Mouse (Mus musculus) forebrain, embryonic 14.5 days (tissue): ENCODE measurements around the gene T2. TPM values are rescaled to one million over a fixed set of nuclear protein-coding genes. Genes with fewer than 3 reads are reported as not detected.
"Not testable (repeated sequence)": the region's sequence is repeated elsewhere in the genome, so short reads cannot be mapped to it uniquely, and the experiment has no call there.

Experiments used
- ATAC-seq: fragments of 200-750 bp; cut with Nextera tagmentation; 2 replicates; pipeline ENCODE4 v1.8.0; 2017; ENCODE audit warnings: mild to moderate bottlenecking, moderate library complexity
- DNase-seq: peaks from one replicate; pipeline ENCODE4 v3.0.0-alpha.2; 2015; ENCODE audit warnings: low spot score
- H3K27ac ChIP-seq: fragments of 300-500 bp; sonication (generic); 2 replicates; pipeline ENCODE4 v1.5.1; 2014; ENCODE audit warnings: low read depth, mild to moderate bottlenecking, control low read depth, low read length, moderate library complexity
- H3K27me3 ChIP-seq: fragments of 300-500 bp; sonication (generic); replicated peaks from 2 replicates; pipeline ENCODE4 v1.6.1; 2014; ENCODE audit warnings: low read length, control low read depth, mixed read lengths; ENCODE audit not compliant: control insufficient read depth, insufficient read depth
- H3K36me3 ChIP-seq: fragments of 300-500 bp; sonication (generic); 2 replicates; pipeline ENCODE4 v1.6.1; 2014; ENCODE audit warnings: low read length, control low read depth; ENCODE audit not compliant: control insufficient read depth, insufficient read depth
- H3K4me1 ChIP-seq: fragments of 300-500 bp; sonication (generic); 2 replicates; pipeline ENCODE4 v1.6.1; 2014; ENCODE audit warnings: antibody characterized with exemption, low read length, control low read depth; ENCODE audit not compliant: control insufficient read depth, insufficient read depth
- H3K4me2 ChIP-seq: fragments of 300-500 bp; sonication (generic); 2 replicates; pipeline ENCODE4 v1.6.1; 2014; ENCODE audit warnings: mild to moderate bottlenecking, control low read depth, low read length
- H3K4me3 ChIP-seq: fragments of 300-500 bp; sonication (generic); 2 replicates; pipeline ENCODE4 v1.5.1; 2014; ENCODE audit warnings: low read depth, low read length, control low read depth
- H3K9ac ChIP-seq: fragments of 300-500 bp; sonication (generic); 2 replicates; pipeline ENCODE4 v1.6.1; 2014; ENCODE audit warnings: mild to moderate bottlenecking, low read length, control low read depth, moderate library complexity
- H3K9me3 ChIP-seq: fragments of 300-500 bp; sonication (generic); replicated peaks from 2 replicates; pipeline ENCODE4 v1.6.1; 2016; ENCODE audit warnings: low read length, control low read depth, mixed read lengths; ENCODE audit not compliant: control insufficient read depth
- WGBS: fragments of 180-500 bp; shearing (Covaris S2); extraction: QIAGEN DNeasy Blood & Tissue Kit; methylation state at CpG from one replicate; pipeline ENCODE4 v1.1.7; 2014; 5-methylcytosine and 5-hydroxymethylcytosine counted together
- polyA plus RNA-seq: library from polyadenylated mRNA; unstranded; fragments of >200 nt; fragmentation: Nextera tagmentation; extraction: Ambion mirVana; gene quantifications from 2 replicates; pipeline ENCODE4 v1.2.1, GENCODE M21; 2014

Gene T2
- 0.35 and 0.51 TPM in 2 replicates for polyA plus RNA-seq

DNA sequence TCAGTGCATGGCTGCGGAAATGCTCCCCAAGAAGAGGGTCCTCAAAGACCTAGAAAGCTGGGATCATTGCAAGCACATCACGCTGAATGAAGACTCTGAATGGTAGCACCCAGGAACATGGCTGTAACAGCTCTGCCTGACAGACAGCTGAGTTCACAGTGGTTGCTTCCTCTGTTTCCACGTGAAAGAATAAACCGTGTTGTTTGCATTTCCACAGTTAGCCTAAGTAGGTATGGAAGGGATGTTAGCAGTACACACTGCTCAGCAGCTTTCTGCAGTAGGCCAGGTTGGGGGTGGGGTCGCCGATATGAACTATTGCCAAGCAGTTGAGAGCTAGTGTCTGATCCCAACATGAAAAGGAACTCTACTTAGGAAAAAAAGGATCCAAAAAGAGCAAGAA, at the start of gene T2:
TSS of gene T2 (plus strand) at position 301 of the 400 bp plus-strand sequence.
- ATAC-seq (no peak), DNase-seq (no peak)
- no peaks in the 10 kb centered on the region for H3K36me3 ChIP-seq
- H3K27me3 ChIP-seq: no peaks in the 10 kb centered on the region
- no peak within 1 kb of the TSS for H3K27ac ChIP-seq
- WGBS: 90% methylated on average over 6 of the region's 6 CpGs
- H3K4me2 ChIP-seq: no peak within 1 kb of the TSS
- no peak within 1 kb of the TSS for H3K9ac ChIP-seq
- no peaks in the 10 kb centered on the region for H3K9me3 ChIP-seq
- H3K4me1 ChIP-seq: no peaks in the 10 kb centered on the region
- H3K4me3 ChIP-seq: no peak within 1 kb of the TSS

DNA sequence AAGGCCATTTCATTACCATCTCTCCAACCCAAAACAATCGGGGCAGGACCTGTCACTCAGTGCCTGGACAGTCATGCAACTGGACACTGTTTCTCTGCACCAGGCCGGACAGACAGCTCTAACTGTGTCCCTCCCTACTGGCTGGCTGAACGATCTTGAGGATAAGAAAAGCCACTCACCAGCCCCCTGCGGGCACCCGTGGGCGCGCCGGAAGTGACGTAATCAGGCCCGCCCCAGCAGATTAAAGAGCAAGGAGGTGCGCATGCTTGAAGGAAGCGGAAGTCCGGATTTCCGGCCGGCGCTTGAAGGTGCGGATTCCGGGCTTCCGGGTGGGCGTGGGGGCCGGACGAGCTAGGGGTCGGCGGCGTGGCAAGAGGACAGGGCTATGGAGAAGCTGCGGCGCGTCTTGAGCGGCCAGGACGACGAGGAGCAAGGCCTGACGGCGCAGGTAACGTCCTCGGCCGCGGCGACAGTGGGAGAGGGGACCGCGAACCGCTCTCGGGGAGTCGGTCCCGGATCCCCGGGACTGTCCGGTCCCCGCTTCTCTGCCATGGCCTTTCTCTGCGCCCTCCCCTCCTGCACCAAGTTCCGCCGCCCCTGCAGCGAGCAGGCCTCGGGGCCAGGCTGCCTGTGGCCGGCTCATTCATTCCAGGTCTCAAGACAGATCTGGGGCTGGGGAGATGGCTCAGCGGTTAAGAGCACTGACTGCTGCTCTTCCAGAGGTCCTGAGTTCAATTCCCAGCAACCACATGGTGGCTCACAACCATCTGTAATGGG, 44.8 kb upstream of the T2 start, which contains the start of gene Sft2d1:
TSS of gene Sft2d1 (plus strand) at position 265 of the 777 bp plus-strand sequence.
- 0% methylated on average over 49 of the region's 54 CpGs for WGBS
- ATAC-seq: peak; percentile 97

DNA sequence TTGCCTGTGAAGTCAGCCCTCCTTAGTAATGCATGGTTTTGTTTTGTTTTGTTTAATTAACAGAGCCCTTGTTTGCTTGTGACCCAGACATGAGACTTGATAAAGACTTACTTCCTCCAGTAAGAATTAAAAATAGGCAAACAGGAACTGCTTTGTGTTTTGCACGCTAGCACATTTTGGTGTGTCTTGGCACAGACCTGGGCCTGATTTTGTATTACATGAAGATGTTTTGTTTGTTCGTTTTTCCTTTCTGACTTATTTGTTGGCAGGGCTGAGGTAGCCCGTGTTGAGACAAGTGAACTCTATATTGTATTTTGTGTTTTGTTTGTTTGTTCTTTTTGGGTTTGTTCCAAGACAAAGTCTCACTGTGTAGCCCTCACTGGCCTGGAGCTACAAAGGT, 44.0 kb upstream of the T2 start:
- Histone ChIP-seq H3K27ac (no peak overlapping the region), H3K4me2 (peak overlapping the region; percentile 71), H3K9ac (peak overlapping the region; percentile 79), H3K4me3 (peak overlapping the region; percentile 83), H3K4me1 (peaks cover 10% of the 10 kb centered on the region), H3K9me3 (no peaks in the 10 kb centered on the region), H3K36me3 (no peaks in the 10 kb centered on the region), H3K27me3 (no peaks in the 10 kb centered on the region)
- ATAC-seq (no peak), DNase-seq (no peak)
- 61% methylated on average over 3 of the region's 3 CpGs for WGBS

More for the DNA sequence above, 44.8 kb upstream of the T2 start, which contains the start of gene Sft2d1:
- H3K27me3 ChIP-seq: no peaks in the 10 kb centered on the region
- DNase-seq: peak; percentile 98
- peak within 1 kb of the TSS; percentile 83 for H3K4me3 ChIP-seq
- peak within 1 kb of the TSS; percentile 71 for H3K4me2 ChIP-seq
- H3K9ac ChIP-seq: peak within 1 kb of the TSS; percentile 79
- H3K9me3 ChIP-seq: no peaks in the 10 kb centered on the region
- peak within 1 kb of the TSS; percentile 70; the same call in 1 of the 2 replicates for H3K27ac ChIP-seq
- peaks cover 10% of the 10 kb centered on the region for H3K4me1 ChIP-seq
- no peaks in the 10 kb centered on the region for H3K36me3 ChIP-seq

DNA sequence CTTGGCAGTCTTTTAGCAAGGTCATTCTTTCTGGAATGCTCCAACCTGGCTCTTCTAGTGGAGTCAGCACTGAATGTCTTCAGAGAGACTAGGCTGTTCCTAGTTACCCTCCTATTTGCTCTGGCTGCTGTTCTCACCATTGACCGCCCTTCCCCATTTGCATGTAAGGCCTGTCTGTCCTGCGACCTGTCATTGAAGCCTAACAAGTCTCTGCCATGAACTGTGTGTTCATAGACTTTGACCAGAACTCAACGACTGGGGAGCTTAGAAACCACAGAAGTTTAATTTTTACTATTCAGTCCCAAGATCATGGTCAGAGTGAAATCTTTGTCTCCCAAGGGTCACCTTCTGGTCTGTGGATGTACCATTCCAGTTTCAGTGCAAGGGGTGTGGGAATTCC, 41.8 kb upstream of the T2 start:
- WGBS: 90% methylated on average over 3 of the region's 3 CpGs
- H3K9me3 ChIP-seq: no peaks in the 10 kb centered on the region
- no peak overlapping the region for H3K9ac ChIP-seq
- no peak overlapping the region for H3K27ac ChIP-seq
- H3K27me3 ChIP-seq: no peaks in the 10 kb centered on the region
- no peak overlapping the region for H3K4me2 ChIP-seq
- H3K36me3 ChIP-seq: no peaks in the 10 kb centered on the region
- ATAC-seq (no peak), DNase-seq (no peak)
- H3K4me1 ChIP-seq: peaks cover 10% of the 10 kb centered on the region
- H3K4me3 ChIP-seq: no peak overlapping the region

DNA sequence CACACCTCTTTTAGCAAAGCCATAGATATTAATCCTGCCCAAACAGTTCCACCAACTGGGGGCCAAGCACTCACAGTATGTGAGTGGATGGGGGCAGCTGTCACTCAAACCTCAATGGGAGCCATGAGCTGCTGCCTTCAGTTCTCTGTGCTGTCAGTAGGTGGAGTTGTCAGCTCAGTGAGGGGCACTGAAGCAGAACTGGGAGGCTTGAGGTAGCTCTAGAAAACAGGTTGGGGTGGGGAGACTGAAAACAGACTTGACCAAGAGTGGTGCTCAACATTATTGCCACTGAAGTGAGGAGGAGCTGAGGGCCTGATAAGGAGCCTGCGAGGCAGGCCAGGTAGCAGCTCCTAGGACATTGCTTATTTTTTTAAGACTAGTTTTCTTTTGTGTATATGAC, 39.5 kb upstream of the T2 start:
- WGBS: 88% methylated on average over 1 of the region's 1 CpGs
- ATAC-seq: 0 out of 2 replicates have a peak, but pooled peaks have one; percentile 26
- Histone ChIP-seq H3K4me2 (no peak overlapping the region), H3K27me3 (no peaks in the 10 kb centered on the region), H3K9ac (no peak overlapping the region), H3K4me1 (peaks cover 10% of the 10 kb centered on the region), H3K4me3 (no peak overlapping the region), H3K9me3 (no peaks in the 10 kb centered on the region), H3K36me3 (peaks cover 4% of the 10 kb centered on the region; the same call in 1 of the 2 replicates), H3K27ac (no peak overlapping the region)
- peak; percentile 28 for DNase-seq

DNA sequence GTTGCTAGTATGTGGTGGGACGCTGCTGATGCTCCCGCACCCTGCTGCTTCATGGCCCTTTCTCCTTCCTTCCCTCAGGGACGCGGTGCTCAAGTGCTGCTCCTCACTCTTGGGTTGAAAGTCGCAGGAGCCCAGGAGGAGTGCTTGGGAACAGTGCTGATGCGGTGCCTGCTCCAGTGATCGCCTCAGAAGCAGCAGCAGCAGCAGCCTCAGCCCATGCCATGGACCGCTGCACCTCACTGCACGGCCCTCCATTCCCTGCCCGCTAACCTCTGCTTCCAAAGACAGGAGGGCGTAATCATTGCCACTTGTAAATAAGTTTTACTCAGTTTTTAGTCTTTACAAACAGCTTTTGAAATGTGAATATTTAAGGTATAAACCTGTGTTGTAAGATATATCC, 28.9 kb upstream of the T2 start:
- peaks cover 23% of the 10 kb centered on the region for H3K36me3 ChIP-seq

DNA sequence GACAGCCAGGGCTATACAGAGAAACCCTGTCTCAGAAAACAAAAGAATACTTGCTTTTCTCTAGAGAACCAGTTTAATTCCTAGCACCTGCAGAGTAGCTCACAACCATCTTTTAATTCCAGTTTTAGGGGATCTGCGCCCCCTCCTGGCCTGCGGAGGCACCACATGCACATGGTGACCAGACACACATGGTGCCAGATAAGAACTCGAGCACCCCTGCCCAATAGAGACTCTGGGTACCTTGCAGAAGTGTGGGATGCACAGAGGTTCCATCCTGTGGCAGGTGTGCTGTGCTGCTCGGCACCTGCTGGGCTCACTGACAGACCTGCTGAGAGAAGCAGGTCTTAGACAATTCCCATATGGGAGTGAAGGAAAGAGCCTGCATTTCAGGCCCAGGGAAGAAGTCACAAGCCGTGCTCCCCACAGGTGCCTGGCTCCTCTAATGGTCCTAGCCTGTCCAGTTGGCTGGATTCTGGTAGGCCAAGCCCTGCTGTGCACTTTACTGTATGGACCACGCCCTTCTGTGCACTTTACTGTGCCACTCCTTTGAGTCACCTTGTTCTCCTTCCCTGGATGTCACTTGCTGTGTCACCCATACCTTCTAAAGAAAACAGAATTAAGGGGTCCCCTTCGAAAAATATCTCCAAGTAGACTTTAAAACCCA, 27.1 kb upstream of the T2 start:
- H3K4me2 ChIP-seq: no peak overlapping the region
- 72% methylated on average over 7 of the region's 7 CpGs for WGBS
- no peak for DNase-seq
- H3K27me3 ChIP-seq: no peaks in the 10 kb centered on the region
- peaks cover 14% of the 10 kb centered on the region for H3K36me3 ChIP-seq
- no peak overlapping the region for H3K4me3 ChIP-seq
- no peaks in the 10 kb centered on the region for H3K4me1 ChIP-seq
- ATAC-seq: 0 out of 2 replicates have a peak, but pooled peaks have one; percentile 29
- no peaks in the 10 kb centered on the region for H3K9me3 ChIP-seq
- H3K27ac ChIP-seq: no peak overlapping the region
- H3K9ac ChIP-seq: no peak overlapping the region

More for the DNA sequence above, 28.9 kb upstream of the T2 start:
- not testable (repeated sequence) for H3K4me2 ChIP-seq, DNase-seq, H3K4me3 ChIP-seq, H3K4me1 ChIP-seq, H3K9me3 ChIP-seq, H3K27me3 ChIP-seq, H3K9ac ChIP-seq, ATAC-seq, H3K27ac ChIP-seq
- WGBS: 81% methylated on average over 9 of the region's 11 CpGs

DNA sequence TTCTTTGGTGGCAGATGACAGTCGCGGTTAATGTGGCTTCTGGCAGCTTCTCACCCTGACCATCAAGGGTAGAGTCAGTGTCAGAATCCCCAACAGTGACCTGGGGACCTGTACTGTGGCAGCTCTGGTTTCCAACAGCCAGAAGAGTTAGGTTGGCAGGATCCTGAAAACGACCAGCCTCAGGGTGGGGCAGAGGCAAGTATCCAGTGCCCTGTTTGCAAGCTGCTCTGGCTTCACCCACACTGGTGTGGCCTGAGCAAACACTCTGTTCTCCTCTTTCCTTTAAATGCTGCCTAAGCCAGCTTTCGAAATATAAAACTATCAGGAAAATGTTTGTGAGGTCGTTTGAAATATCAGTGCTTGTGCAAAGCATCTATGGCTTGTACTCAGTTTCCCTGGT, 25.2 kb upstream of the T2 start:
- Histone ChIP-seq H3K4me2 (no peak overlapping the region), H3K9me3 (no peaks in the 10 kb centered on the region), H3K4me1 (no peaks in the 10 kb centered on the region), H3K4me3 (no peak overlapping the region), H3K27me3 (no peaks in the 10 kb centered on the region), H3K27ac (no peak overlapping the region), H3K9ac (no peak overlapping the region), H3K36me3 (peaks cover 8% of the 10 kb centered on the region; the same call in 1 of the 2 replicates)
- DNase-seq (no peak), ATAC-seq (no peak)
- 74% methylated on average over 5 of the region's 5 CpGs for WGBS

DNA sequence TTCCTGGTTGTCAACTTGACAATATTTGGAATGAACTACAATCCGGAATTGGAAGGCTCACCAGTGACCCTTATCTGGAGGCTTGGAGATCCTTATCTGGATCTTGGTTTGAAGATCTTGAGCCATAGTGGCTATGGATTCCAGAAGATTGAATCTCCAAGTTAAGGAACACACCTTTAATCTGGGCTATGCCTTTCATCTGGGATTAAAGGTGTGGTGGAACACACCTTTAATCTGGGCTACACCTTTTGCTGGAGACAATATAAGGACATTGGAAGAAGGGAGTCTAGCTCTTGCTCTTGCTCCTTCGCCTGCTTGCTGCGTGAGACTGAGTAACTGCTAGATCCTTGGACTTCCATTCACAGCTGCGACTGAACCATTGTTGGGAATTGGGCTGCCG, 18.6 kb upstream of the T2 start, which contains the start of gene Prr18:
TSS of gene Prr18 (plus strand) at position 301 of the 400 bp plus-strand sequence.
- WGBS: no CpG with 5 or more reads among the region's 5 CpGs
- H3K4me2 ChIP-seq, ATAC-seq: not testable (repeated sequence)

More for the DNA sequence above, 18.6 kb upstream of the T2 start, which contains the start of gene Prr18:
- not testable (repeated sequence) for H3K9me3 ChIP-seq, H3K9ac ChIP-seq, H3K36me3 ChIP-seq, H3K4me3 ChIP-seq, DNase-seq, H3K27me3 ChIP-seq, H3K27ac ChIP-seq
- H3K4me1 ChIP-seq: peaks cover 12% of the 10 kb centered on the region
